In genomic region chr5:110804012-110804743, GRCm38 (mm10) we compare ENCODE assay signal across 17 mouse cellular contexts. TPM values are rescaled to one million over a fixed set of nuclear protein-coding genes. Genes with fewer than 3 reads are reported as not detected.
DNase-seq lines count a peak whose midpoint lies in the region; ATAC-seq and TF ChIP-seq lines count a peak whose summit lies in the region.
"Had no signal": no experiment of that assay in that cellular context is flagged by ENCODE, and none has a peak within 500 bp of the region (broad histone marks: within the 10 kb centered on the region; RNA-seq: fewer than 3 reads in every experiment).

No protein-coding gene starts in this region.

- H3K4me1 ChIP-seq in erythroblast, embryonic 14.5 days (ENCODE audit: control insufficient read depth): peaks cover 95% of the 10 kb centered on the region
- H3K4me1 ChIP-seq in ES-E14 (ENCODE audit: control insufficient read depth in 2 of 2, insufficient read depth in 2 of 2, low read length in 2 of 2, poor library complexity in 1 of 2): peaks cover 19 to 41% of the 10 kb centered on the region in 2 experiments
- peaks cover 78% of the 10 kb centered on the region for H3K4me1 ChIP-seq in liver, embryonic 16.5 days (ENCODE audit: control insufficient read depth, low read depth, low read length)
- peaks cover 34% of the 10 kb centered on the region for H3K4me1 ChIP-seq in limb, embryonic 10.5 days

- peaks cover 86% of the 10 kb centered on the region for H3K36me3 ChIP-seq in erythroblast, embryonic 14.5 days (ENCODE audit: control insufficient read depth)
- H3K36me3 ChIP-seq in ES-E14 (ENCODE audit: control insufficient read depth, insufficient read depth, low read length, poor library complexity, severe bottlenecking): peaks cover 47% of the 10 kb centered on the region
- H3K36me3 ChIP-seq in liver, embryonic 16.5 days (ENCODE audit: control insufficient read depth, insufficient read depth): peaks cover 25% of the 10 kb centered on the region
- H3K36me3 ChIP-seq in limb, embryonic 10.5 days: peaks cover 87% of the 10 kb centered on the region

- no peak for ATAC-seq in erythroblast, adult 5-6 weeks (replicated peaks; ENCODE audit: low FRiP score, poor library complexity, severe bottlenecking)
- ATAC-seq in liver, embryonic 16.5 days (ENCODE audit: low read depth): no peak
- ATAC-seq: forebrain, embryonic 15.5 days; Patski had no signal

- peak overlapping the region; percentile 59 for H3K9ac ChIP-seq in ES-E14 (ENCODE audit: insufficient read depth, low read depth, low read length, poor library complexity, severe bottlenecking)
- peak overlapping the region; percentile 46 for H3K9ac ChIP-seq in liver, embryonic 16.5 days (ENCODE audit: low read depth, low read length)
- H3K9ac ChIP-seq: forebrain, embryonic 15.5 days; heart, embryonic 15.5 days; limb, embryonic 15.5 days had no signal

- H3K27ac ChIP-seq in ES-E14 (ENCODE audit: insufficient read depth, low read depth, low read length, poor library complexity, severe bottlenecking): peak overlapping the region; percentile 98
- peak overlapping the region; percentile 38 for H3K27ac ChIP-seq in liver, embryonic 16.5 days (ENCODE audit: low read length)
- H3K27ac ChIP-seq in limb, embryonic 10.5 days: no peak overlapping the region
- H3K27ac ChIP-seq: forebrain, embryonic 15.5 days; heart, embryonic 15.5 days; limb, embryonic 15.5 days had no signal

- H3K27me3 ChIP-seq in erythroblast, embryonic 14.5 days (ENCODE audit: control insufficient read depth): no peaks in the 10 kb centered on the region
- H3K27me3 ChIP-seq in liver, embryonic 16.5 days (ENCODE audit: control insufficient read depth, insufficient read depth, low read depth, low read length): no peaks in the 10 kb centered on the region
- H3K27me3 ChIP-seq in limb, embryonic 10.5 days (ENCODE audit: low read depth, poor library complexity, severe bottlenecking): no peaks in the 10 kb centered on the region
- H3K27me3 ChIP-seq: forebrain, embryonic 15.5 days; heart, embryonic 15.5 days; limb, embryonic 15.5 days; Patski had no signal

- 25% methylated on average over 7 of the region's 7 CpGs for WGBS in liver, embryonic 16.5 days (ENCODE audit: insufficient replicate concordance)
- 92% methylated on average over 7 of the region's 7 CpGs for WGBS in limb, embryonic 10.5 days

- peak; percentile 84 for DNase-seq in ES-E14 (ENCODE audit: low read depth, low spot score)
- DNase-seq in WW6 (ENCODE audit: low read depth, low spot score): peak; percentile 71
- DNase-seq in limb, embryonic 10.5 days (ENCODE audit: low spot score): no peak
- DNase-seq in frontal cortex, postnatal 10 days (ENCODE audit: low spot score in 2 of 2): no peak
- DNase-seq: cerebellum, postnatal 14 days; heart, adult 18-20 months; kidney, adult 8-10 months; kidney, postnatal 25 days; lung, postnatal 10 days; right cerebral cortex, postnatal 14 days had no signal

- in situ Hi-C loops in ES-E14 (cut with MboI; ENCODE audit: low sequenced_read_pairs in 2 of 2, unreplicated experiment in 2 of 2): no loop called here

- no peaks in the 10 kb centered on the region for H3K9me3 ChIP-seq in erythroblast, embryonic 14.5 days (ENCODE audit: control insufficient read depth, low read length)
- no peaks in the 10 kb centered on the region for H3K9me3 ChIP-seq in ES-E14 (ENCODE audit: control insufficient read depth, insufficient read depth, low read depth, low read length)
- no peaks in the 10 kb centered on the region for H3K9me3 ChIP-seq in liver, embryonic 16.5 days (replicated peaks; ENCODE audit: control insufficient read depth, low read length)
- H3K9me3 ChIP-seq in limb, embryonic 10.5 days (replicated peaks): no peaks in the 10 kb centered on the region
- H3K9me3 ChIP-seq: forebrain, embryonic 15.5 days; heart, embryonic 15.5 days; limb, embryonic 15.5 days had no signal

- H3K4me3 ChIP-seq in erythroblast, embryonic 14.5 days (replicated peaks): peak overlapping the region; percentile 34
- peak overlapping the region; percentile 36 to 45; a peak in 3 of 4 replicates for H3K4me3 ChIP-seq in ES-E14 (ENCODE audit: insufficient read depth in 1 of 2, low read depth in 1 of 2, low read length in 2 of 2, poor library complexity in 1 of 2, severe bottlenecking in 1 of 2)
- H3K4me3 ChIP-seq in liver, embryonic 16.5 days (ENCODE audit: low read depth, low read length): peak overlapping the region; percentile 20; the same call in 1 of the 2 replicates
- no peak overlapping the region for H3K4me3 ChIP-seq in limb, embryonic 10.5 days
- H3K4me3 ChIP-seq: forebrain, embryonic 15.5 days; heart, embryonic 15.5 days; limb, embryonic 15.5 days had no signal

- peak overlapping the region; percentile 47 for H3K4me2 ChIP-seq in liver, embryonic 16.5 days (ENCODE audit: low read depth, low read length)
- H3K4me2 ChIP-seq: forebrain, embryonic 15.5 days; heart, embryonic 15.5 days; limb, embryonic 15.5 days had no signal

TF ChIP-seq in ES-E14, 5 proteins besides CTCF, POLR2A, EP300 and RAD21:
- TF ChIP-seq CHD2 (IDR thresholded peaks at IDR 0.05; ENCODE audit: low read depth, low read length) (no peak), MAFK (IDR thresholded peaks at IDR 0.05; ENCODE audit: insufficient read depth, low read depth, low read length) (no peak), HCFC1 (IDR thresholded peaks at IDR 0.05; ENCODE audit: borderline replicate concordance, insufficient read depth, low read length) (no peak), ZC3H11A (IDR thresholded peaks at IDR 0.05; ENCODE audit: borderline replicate concordance, low read depth, low read length) (no peak), ZNF384 (IDR thresholded peaks at IDR 0.05; ENCODE audit: low read depth, low read length) (no peak)
TF ChIP-seq in ES-E14: peak in this region for 0.

RNA-seq across cellular contexts. Expression of gene Ulk1, which starts 5.7 kb away (rescaled TPM):
- polyA plus RNA-seq in erythroblast, embryonic 14.5 days (2012): 17.0 and 20.3 TPM in 2 replicates
- 282 and 363 TPM in 2 replicates for total RNA-seq in erythroblast, adult 5-6 weeks (2015; ENCODE audit: low replicate concordance)
- total RNA-seq in erythroblast, adult 5-6 weeks (2017; ENCODE audit: low replicate concordance): 327 and 394 TPM in 2 replicates
- 82.7 and 136 TPM in 2 replicates for total RNA-seq in ES-E14 (2012; rRNA removed)
- polyA plus RNA-seq in liver, embryonic 16.5 days (2015; fragmentation: Nextera tagmentation; extraction: Ambion mirVana): 12.5 and 13.7 TPM in 2 replicates
- 27.5 and 32.2 TPM in 2 replicates for polyA plus RNA-seq in limb, embryonic 10.5 days (2016; fragmentation: Nextera tagmentation; extraction: Ambion mirVana)

RNA-seq across cellular contexts. Expression of gene Pus1, which starts 23.7 kb away (rescaled TPM):
- polyA plus RNA-seq in erythroblast, embryonic 14.5 days (2012): 3.1 and 3.7 TPM in 2 replicates
- 2.1 and 6.7 TPM in 2 replicates for total RNA-seq in erythroblast, adult 5-6 weeks (2015; ENCODE audit: low replicate concordance)
- total RNA-seq in erythroblast, adult 5-6 weeks (2017; ENCODE audit: low replicate concordance): 5.6 and 12.4 TPM in 2 replicates
- total RNA-seq in ES-E14 (2012; rRNA removed): 62.1 and 68.2 TPM in 2 replicates
- polyA plus RNA-seq in liver, embryonic 16.5 days (2015; fragmentation: Nextera tagmentation; extraction: Ambion mirVana): 24.5 and 24.6 TPM in 2 replicates
- 44.2 and 58.7 TPM in 2 replicates for polyA plus RNA-seq in limb, embryonic 10.5 days (2016; fragmentation: Nextera tagmentation; extraction: Ambion mirVana)

RNA-seq across cellular contexts. Expression of gene Ep400, which starts 33.7 kb away (rescaled TPM):
- 4.0 and 6.5 TPM in 2 replicates for polyA plus RNA-seq in erythroblast, embryonic 14.5 days (2012)
- total RNA-seq in erythroblast, adult 5-6 weeks (2015; ENCODE audit: low replicate concordance): 219 and 273 TPM in 2 replicates
- 224 and 225 TPM in 2 replicates for total RNA-seq in erythroblast, adult 5-6 weeks (2017; ENCODE audit: low replicate concordance)
- 56.7 and 62.2 TPM in 2 replicates for total RNA-seq in ES-E14 (2012; rRNA removed)
- 21.8 and 25.1 TPM in 2 replicates for polyA plus RNA-seq in liver, embryonic 16.5 days (2015; fragmentation: Nextera tagmentation; extraction: Ambion mirVana)
- polyA plus RNA-seq in limb, embryonic 10.5 days (2016; fragmentation: Nextera tagmentation; extraction: Ambion mirVana): 60.8 and 64.0 TPM in 2 replicates

RNA-seq across cellular contexts. Expression of gene Hscb, which starts 35.4 kb away (rescaled TPM):
- 19.1 and 22.4 TPM in 2 replicates for polyA plus RNA-seq in erythroblast, embryonic 14.5 days (2012)
- total RNA-seq in erythroblast, adult 5-6 weeks (2015; ENCODE audit: low replicate concordance): 121 and 159 TPM in 2 replicates
- total RNA-seq in erythroblast, adult 5-6 weeks (2017; ENCODE audit: low replicate concordance): 133 and 153 TPM in 2 replicates
- 21.7 and 22.9 TPM in 2 replicates for total RNA-seq in ES-E14 (2012; rRNA removed)
- polyA plus RNA-seq in liver, embryonic 16.5 days (2015; fragmentation: Nextera tagmentation; extraction: Ambion mirVana): 58.5 and 59.1 TPM in 2 replicates
- 27.3 and 33.6 TPM in 2 replicates for polyA plus RNA-seq in limb, embryonic 10.5 days (2016; fragmentation: Nextera tagmentation; extraction: Ambion mirVana)

RNA-seq across cellular contexts. Expression of gene Chek2, which starts 35.6 kb away (rescaled TPM):
- 0.50 and 0.52 TPM in 2 replicates for polyA plus RNA-seq in erythroblast, embryonic 14.5 days (2012)
- 70.4 and 71.9 TPM in 2 replicates for total RNA-seq in erythroblast, adult 5-6 weeks (2015; ENCODE audit: low replicate concordance)
- 86.9 and 122 TPM in 2 replicates for total RNA-seq in erythroblast, adult 5-6 weeks (2017; ENCODE audit: low replicate concordance)
- total RNA-seq in ES-E14 (2012; rRNA removed): 43.4 and 46.6 TPM in 2 replicates
- 29.3 and 34.2 TPM in 2 replicates for polyA plus RNA-seq in liver, embryonic 16.5 days (2015; fragmentation: Nextera tagmentation; extraction: Ambion mirVana)
- 40.8 and 45.1 TPM in 2 replicates for polyA plus RNA-seq in limb, embryonic 10.5 days (2016; fragmentation: Nextera tagmentation; extraction: Ambion mirVana)

Comparison
In these comparisons a context has a peak if more than half of its experiments do, and no peak if none do; other contexts are left out.
1. DNase-seq: peak in ES-E14 (single experiment) and WW6 (single experiment); none in limb, embryonic 10.5 days (single experiment) and frontal cortex, postnatal 10 days (0 of 2).